Comparison of ENCODE assay signal across 23 mouse cellular contexts in genomic region chr14:20520179-20520578, GRCm38 (mm10).
A peak's percentile ranks its signal among the peaks of the same experiment; 100 is the strongest.
DNase-seq lines count a peak whose midpoint lies in the region; ATAC-seq lines count a peak whose summit lies in the region.
"Had no signal": no experiment of that assay in that cellular context is flagged by ENCODE, and none has a peak within 500 bp of the region (broad histone marks: within the 10 kb centered on the region; RNA-seq: fewer than 3 reads in every experiment).

No protein-coding gene starts in this region.

- ATAC-seq in frontal cortex, adult (ENCODE audit: low TSS enrichment) = peak; percentile 84
- ATAC-seq: activated CD4-positive, CD25-positive, alpha-beta regulatory T cell, adult 4 months; CD4-positive, CD25-positive, alpha-beta regulatory T cell, adult 4 months; forebrain, embryonic 13.5 days; forebrain, embryonic 15.5 days; forebrain, postnatal 0 days; Patski had no signal

- DNase-seq in frontal cortex, postnatal 25 days (ENCODE audit: low spot score in 2 of 2) = no peak
- DNase-seq in right cerebral cortex, adult 18-20 months = peak; percentile 20
- DNase-seq in right cerebral cortex, adult 2 months (ENCODE audit: low spot score in 2 of 2) = no peak
- DNase-seq in telencephalon, adult 2 months (ENCODE audit: low read depth, low spot score) = peak; percentile 31
- no peak for DNase-seq in kidney, adult 11 months
- DNase-seq: adrenal gland, adult 8-10 months; adrenal gland, postnatal 14 days; adrenal gland, postnatal 36 days; B cell, adult 2 months; cerebellum, adult 11 months; cerebellum, adult 18-20 months; cerebellum, adult 8-10 months; cerebellum, adult 9-11 months; cerebellum, postnatal 14 days; cerebellum, postnatal 36 days; embryo, embryonic 11 days; forebrain, postnatal 0 days had no signal

Comparison
In these comparisons a context has a peak if more than half of its experiments do, and no peak if none do; other contexts are left out.
1. DNase-seq: peak in right cerebral cortex, adult 18-20 months (single experiment) and telencephalon, adult 2 months (single experiment); none in frontal cortex, postnatal 25 days (0 of 2), right cerebral cortex, adult 2 months (0 of 2) and kidney, adult 11 months (single experiment).